Mouse (Mus musculus): ENCODE results near the gene Hspa1l. TPM values are rescaled to one million over a fixed set of nuclear protein-coding genes. Genes with fewer than 3 reads are reported as not detected.
"Not testable (repeated sequence)": the region's sequence is repeated elsewhere in the genome, so short reads cannot be mapped to it uniquely, and the experiment has no call there.

The Hspa1l gene
- polyA plus RNA-seq, 1 experiment from 2014 or later: 1.1 TPM

DNA sequence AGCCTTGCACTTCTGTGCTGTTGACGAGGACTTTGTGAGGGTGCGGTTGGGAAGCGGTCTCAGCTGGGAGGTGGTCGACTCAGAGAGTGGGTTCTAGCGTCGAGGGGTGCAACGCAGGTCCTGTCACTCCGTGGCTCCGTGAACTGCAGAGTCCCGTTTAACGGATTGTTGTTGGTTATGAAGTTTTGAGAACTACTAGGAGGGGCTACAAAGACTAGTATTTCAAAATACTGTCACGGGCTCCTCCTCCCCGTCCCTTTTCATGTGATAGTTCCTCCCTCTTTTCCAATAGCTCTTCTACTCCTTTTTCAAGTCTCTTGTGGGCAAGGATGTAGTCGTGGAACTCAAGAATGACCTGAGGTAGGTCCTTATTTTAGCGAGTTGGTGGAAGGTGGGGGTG, 9.8 kb downstream of the Hspa1l start:
- Histone ChIP-seq H3K9ac (peak overlapping the region; percentile 87), H3K4me2 (peak overlapping the region; percentile 88), H3K27ac (peak overlapping the region; percentile 97), H3K27me3 (no peaks in the 10 kb centered on the region), H3K4me1 (replicated peaks) (peaks cover 24% of the 10 kb centered on the region), H3K9me3 (no peaks in the 10 kb centered on the region), H3K36me3 (peaks cover 18% of the 10 kb centered on the region), H3K4me3 (peak overlapping the region; percentile 76)
- WGBS: 0% methylated on average over 15 of the region's 15 CpGs
- ATAC-seq (ENCODE audit: low FRiP score): no peak

DNA sequence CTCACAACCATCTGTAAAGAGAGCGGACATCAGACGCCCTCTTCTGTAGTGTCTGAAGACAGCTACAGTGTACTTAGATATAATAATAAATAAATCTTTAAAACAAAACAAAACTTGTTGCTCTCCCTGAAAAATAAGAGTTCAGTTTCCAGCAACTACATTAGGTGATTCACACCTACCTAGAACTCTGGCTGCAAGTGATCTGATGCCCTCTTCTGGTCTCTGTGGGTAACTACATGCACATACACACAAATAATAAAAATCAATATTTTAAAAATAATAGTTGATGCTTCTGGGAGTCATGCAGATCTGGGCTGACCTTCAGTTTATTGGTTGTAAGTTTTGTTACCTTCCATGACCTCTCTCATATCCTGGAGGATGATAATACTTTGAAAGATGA, 11.7 kb downstream of the Hspa1l start:
- ATAC-seq (ENCODE audit: low FRiP score): no peak
- peaks cover 22% of the 10 kb centered on the region for H3K36me3 ChIP-seq
- no peaks in the 10 kb centered on the region for H3K9me3 ChIP-seq
- no peaks in the 10 kb centered on the region for H3K27me3 ChIP-seq
- no peak overlapping the region for H3K4me3 ChIP-seq
- peaks cover 24% of the 10 kb centered on the region for H3K4me1 ChIP-seq (replicated peaks)
- H3K9ac ChIP-seq: no peak overlapping the region
- 78% methylated on average over 2 of the region's 2 CpGs for WGBS
- H3K27ac ChIP-seq: no peak overlapping the region
- H3K4me2 ChIP-seq: no peak overlapping the region

DNA sequence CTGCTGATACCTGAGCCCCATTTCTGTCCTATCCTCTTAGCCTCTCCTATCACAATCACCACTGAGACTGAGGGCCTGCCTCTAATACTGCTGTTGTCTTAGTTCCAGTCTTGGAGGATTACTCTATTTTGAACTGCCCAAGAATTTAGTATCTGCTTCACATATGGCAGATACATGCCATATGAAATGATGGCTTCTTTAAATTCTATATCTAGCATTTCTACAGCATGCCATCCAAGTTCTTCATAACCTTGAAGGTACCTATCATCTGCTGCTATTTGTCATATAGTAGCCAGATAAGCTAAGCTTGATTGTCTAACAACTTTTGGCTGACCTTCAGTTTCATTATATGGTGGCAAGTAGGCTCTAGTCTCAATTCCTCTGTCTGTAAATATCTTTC, 22.2 kb downstream of the Hspa1l start:
- ATAC-seq (ENCODE audit: low FRiP score): no peak
- Histone ChIP-seq H3K27ac (no peak overlapping the region), H3K9ac (no peak overlapping the region), H3K4me3 (no peak overlapping the region), H3K9me3 (no peaks in the 10 kb centered on the region), H3K4me1 (replicated peaks) (peaks cover 4% of the 10 kb centered on the region), H3K36me3 (peaks cover 9% of the 10 kb centered on the region; the same call in 1 of the 2 replicates), H3K27me3 (no peaks in the 10 kb centered on the region), H3K4me2 (no peak overlapping the region)

DNA sequence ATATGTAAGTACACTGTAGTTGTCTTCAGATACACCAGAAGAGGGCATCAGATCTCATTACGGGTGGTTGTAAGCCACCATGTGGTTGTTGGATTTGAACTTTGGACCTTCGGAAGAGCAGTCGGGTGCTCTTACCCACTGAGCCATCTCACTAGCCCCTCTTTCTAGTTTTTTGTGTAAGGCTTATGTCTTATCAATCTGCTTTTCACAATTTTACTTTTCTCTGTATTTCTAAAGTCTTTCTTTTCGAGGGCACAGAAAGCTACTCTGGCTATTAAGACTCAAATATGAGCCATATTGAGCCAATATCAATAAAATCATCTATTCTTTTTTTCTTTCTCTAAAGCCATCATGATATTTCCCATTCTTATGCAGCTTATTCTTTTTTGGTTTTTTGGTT, 22.7 kb downstream of the Hspa1l start:
- H3K9ac ChIP-seq; ATAC-seq (ENCODE audit: low FRiP score); H3K4me1 ChIP-seq (replicated peaks); H3K27ac ChIP-seq; H3K4me2 ChIP-seq; H3K4me3 ChIP-seq; H3K36me3 ChIP-seq; H3K9me3 ChIP-seq; H3K27me3 ChIP-seq: not testable (repeated sequence)
- WGBS: 86% methylated on average over 4 of the region's 4 CpGs

DNA sequence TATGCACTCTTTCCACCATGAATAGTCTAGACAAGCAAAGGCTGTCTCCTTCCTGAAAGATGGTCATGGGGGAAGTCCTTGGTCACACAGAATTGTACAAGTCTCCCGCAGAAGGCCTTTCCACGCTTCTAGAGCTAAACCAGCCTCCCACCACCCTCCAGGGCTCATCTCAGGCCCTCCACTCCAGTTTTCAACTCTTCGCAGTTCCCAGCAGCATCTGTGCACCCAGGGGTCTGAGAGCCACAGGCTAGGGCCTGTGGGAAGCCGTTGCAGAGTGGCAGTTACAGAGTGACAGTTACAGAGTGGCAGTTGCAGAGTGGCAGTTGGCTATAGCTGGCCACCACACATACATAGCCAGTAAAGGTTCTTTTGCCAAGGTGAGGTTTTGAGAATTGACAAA, 23.4 kb downstream of the Hspa1l start:
- H3K36me3 ChIP-seq; H3K27me3 ChIP-seq; H3K4me3 ChIP-seq; H3K9me3 ChIP-seq; ATAC-seq (ENCODE audit: low FRiP score); H3K4me2 ChIP-seq; H3K27ac ChIP-seq; H3K9ac ChIP-seq; H3K4me1 ChIP-seq (replicated peaks): not testable (repeated sequence)
- 97% methylated on average over 4 of the region's 4 CpGs for WGBS

DNA sequence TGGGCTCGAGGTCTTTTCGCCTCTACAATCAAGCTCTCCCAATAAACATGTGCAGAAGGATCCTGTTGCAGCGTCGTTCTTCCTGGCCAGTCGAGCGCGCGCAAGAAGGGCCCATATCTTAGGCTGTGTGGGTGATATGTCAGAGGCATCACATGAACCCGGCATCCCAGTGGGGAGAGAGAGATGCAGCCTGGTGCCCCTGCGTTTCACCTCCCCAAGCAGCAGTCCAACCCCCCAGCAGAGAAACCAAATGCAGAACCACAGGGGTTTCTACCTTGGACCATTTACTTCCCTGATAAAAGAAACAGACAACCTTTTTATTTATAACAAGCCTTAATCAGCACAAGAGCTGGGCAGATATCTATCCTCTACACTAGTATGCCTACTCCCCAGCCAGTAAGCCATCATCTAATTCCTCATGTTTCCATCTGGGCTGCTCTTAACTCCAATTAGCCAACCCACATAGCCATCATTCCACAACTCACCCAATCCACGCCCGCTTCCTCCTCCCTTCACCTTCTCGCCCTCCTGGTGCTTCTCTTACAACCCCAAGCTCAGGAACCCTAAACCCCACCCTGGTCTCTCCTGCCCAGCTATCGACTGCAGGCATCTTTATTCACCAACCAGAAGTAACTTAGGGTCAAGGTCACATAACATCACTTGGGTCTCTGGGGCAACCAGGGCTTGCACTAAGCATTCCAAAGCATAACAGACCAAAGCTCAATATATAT, 24.1 kb downstream of the Hspa1l start:
- Histone ChIP-seq H3K27ac (no peak overlapping the region), H3K9ac (no peak overlapping the region), H3K4me1 (replicated peaks) (peaks cover 10% of the 10 kb centered on the region)

DNA sequence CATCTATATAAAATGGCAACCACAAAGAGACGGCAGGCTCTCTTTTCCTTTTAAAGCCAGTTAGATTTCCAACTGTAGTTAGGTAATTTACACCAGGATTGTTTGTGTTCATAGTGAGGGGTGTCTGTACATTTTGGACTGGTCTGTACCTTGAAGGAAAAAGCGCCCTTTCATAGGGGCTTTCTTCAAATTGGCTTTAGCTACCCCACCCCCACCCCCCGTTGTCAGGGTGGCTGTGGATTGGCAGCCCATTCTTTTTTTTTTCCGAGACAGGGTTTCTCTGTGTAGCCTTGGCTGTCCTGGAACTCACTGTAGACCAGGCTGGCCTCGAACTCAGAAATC, 24.6 kb downstream of the Hspa1l start:
- no peak for ATAC-seq (ENCODE audit: low FRiP score)
- Histone ChIP-seq H3K4me1 (replicated peaks) (peaks cover 16% of the 10 kb centered on the region), H3K4me2 (no peak overlapping the region), H3K9me3 (no peaks in the 10 kb centered on the region), H3K27ac (no peak overlapping the region), H3K36me3 (no peaks in the 10 kb centered on the region), H3K27me3 (no peaks in the 10 kb centered on the region), H3K9ac (peak overlapping the region; percentile 0; the same call in 1 of the 2 replicates), H3K4me3 (no peak overlapping the region)
- WGBS: 82% methylated on average over 5 of the region's 5 CpGs

More for the DNA sequence above, 24.1 kb downstream of the Hspa1l start:
- H3K9me3 ChIP-seq: no peaks in the 10 kb centered on the region
- no peak overlapping the region for H3K4me2 ChIP-seq
- 86% methylated on average over 14 of the region's 14 CpGs for WGBS
- no peak for ATAC-seq (ENCODE audit: low FRiP score)
- no peaks in the 10 kb centered on the region for H3K27me3 ChIP-seq
- no peaks in the 10 kb centered on the region for H3K36me3 ChIP-seq
- no peak overlapping the region for H3K4me3 ChIP-seq

DNA sequence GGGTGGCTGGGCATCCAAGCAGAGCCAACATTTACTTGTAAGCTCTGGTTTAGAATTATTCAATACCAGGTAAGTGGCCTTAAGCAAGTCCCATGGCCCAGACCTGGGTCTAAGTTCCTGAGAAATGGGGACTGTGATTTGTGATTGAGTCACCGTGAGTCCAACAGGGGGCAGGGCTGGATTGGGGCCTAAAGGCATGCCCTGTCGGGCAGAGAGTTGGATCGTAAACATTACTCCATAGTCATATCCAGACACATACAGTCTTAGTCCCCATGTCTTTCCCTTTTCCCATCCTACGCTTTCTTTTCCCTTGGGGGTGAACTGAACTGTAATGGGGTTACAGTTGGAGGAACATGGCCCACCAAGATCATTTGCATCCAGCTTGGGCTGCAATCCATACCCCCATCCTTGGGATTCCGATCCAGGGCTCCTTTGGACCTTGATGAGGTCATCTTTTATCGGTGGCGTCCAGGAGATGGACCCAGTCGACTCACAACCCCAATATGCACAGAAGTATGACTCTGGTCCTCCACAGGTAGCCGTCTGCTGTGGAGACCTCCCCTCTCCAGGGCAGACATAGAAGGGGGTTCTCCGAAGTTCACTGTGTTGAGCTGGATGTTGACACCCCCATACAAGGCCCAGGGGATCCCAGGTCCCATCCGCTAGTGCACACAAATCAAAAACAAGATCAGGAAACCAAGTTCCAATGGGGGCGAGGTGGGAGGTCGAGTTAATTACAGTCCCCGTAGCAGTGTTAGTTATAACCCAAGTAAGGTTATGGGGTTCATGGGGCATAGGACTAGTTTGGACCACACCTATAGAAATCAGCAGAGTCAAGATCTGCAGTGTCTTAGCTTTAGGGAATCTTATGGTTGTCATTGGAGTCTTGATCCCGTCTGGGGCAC, 26.3 kb downstream of the Hspa1l start:
- ATAC-seq (ENCODE audit: low FRiP score): no peak
- Histone ChIP-seq H3K9me3 (no peaks in the 10 kb centered on the region), H3K27me3 (no peaks in the 10 kb centered on the region), H3K36me3 (no peaks in the 10 kb centered on the region), H3K4me1 (replicated peaks) (peaks cover 32% of the 10 kb centered on the region), H3K4me2 (peak overlapping the region; percentile 100; the same call in 1 of the 2 replicates), H3K9ac (peak overlapping the region; percentile 46; the same call in 1 of the 2 replicates), H3K4me3 (no peak overlapping the region), H3K27ac (no peak overlapping the region)
- WGBS: 92% methylated on average over 15 of the region's 15 CpGs

DNA sequence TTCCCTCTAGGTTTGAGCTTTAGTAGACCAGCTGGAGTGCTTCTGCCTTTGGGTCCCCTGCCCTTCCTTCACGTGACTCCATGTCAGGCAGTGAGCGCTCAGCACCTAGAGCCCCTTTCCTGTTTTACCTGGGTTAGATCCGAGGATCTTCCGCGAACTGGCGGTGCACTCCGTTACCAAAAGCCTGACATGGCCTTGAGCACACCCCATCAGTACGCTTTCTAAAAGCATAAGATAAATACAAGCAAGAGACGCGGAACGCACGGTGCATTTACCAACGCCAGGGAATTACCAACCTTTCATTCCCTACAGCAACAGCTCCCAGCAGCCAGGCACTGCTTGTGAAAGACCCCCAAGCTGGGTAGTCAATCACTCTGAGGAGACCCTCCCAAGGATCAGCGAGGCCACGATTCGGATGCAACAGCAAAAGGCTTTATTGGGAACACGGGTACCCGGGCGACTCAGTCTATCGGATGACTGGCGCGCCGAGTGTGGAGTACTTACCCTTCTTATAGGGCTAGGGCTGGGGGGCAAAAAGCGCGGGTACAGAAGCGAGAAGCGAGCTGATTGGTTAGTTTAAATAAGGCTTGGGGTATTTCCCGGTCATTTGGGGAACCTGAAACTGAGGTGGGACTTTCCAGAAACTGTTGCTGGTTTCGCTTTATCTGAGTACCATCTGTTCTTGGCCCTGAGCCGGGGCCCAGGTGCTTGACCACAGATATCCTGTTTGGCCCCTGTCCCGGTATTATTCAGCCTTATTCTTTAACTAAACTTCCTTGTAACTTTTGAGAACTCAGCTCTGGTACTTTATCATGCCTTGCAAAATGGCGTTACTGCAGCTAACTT, 27.6 kb downstream of the Hspa1l start:
- not testable (repeated sequence) for H3K27me3 ChIP-seq; H3K9me3 ChIP-seq; ATAC-seq (ENCODE audit: low FRiP score)
- H3K4me1 ChIP-seq (replicated peaks): peaks cover 32% of the 10 kb centered on the region
- WGBS: 22% methylated on average over 30 of the region's 32 CpGs
- H3K36me3 ChIP-seq: peaks cover 11% of the 10 kb centered on the region
- H3K4me3 ChIP-seq: peak overlapping the region; percentile 90
- peak overlapping the region; percentile 97 for H3K9ac ChIP-seq
- H3K4me2 ChIP-seq: peak overlapping the region; percentile 100
- peak overlapping the region; percentile 96; the same call in 1 of the 2 replicates for H3K27ac ChIP-seq

DNA sequence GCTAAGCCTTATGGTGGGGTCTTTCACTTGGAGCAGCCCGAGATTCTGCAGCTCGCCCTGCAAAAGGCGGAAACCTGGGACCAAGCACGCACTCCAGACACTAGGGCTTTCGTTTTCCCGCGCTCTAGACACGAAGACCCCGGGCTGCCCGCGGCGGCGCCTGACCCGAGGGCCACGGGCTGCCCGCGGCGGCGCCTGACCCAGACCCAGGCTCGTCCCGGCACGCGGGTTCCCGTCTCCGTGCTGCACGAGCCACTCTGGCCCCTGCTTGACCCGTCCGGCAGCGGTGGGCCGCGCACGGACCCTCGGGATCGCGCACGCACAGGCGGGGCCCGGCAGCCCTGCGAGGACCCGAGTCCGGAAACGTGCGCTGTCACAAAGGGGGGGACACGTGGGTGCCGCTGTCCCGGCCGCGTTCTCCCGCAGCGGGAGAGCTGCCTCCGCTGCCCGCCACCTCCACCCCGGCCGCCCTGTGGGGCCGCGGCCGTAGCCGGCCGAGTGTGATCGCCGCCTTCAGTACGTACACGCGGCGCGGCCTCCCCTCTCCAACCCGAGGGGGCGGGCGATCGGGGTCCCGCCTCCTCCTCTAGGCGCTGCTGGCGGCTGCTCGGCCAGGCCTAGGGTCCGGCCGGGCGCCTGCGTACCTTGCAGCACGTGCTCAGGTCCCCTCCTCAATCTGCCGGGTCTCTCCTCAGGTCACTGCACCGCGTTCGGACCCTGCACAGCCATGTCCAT, 28.4 kb downstream of the Hspa1l start, which contains the start of gene Vars:
Vars (plus strand) TSS at position 271 of the 735 bp plus-strand sequence.
- ATAC-seq (ENCODE audit: low FRiP score): peak; percentile 90
- Histone ChIP-seq H3K9ac (peak within 1 kb of the TSS; percentile 97), H3K9me3 (no peaks in the 10 kb centered on the region), H3K36me3 (peaks cover 19% of the 10 kb centered on the region), H3K27ac (peak within 1 kb of the TSS; percentile 96), H3K4me3 (peak within 1 kb of the TSS; percentile 90), H3K27me3 (no peaks in the 10 kb centered on the region), H3K4me2 (peak within 1 kb of the TSS; percentile 100), H3K4me1 (replicated peaks) (peaks cover 32% of the 10 kb centered on the region)
- under 1% methylated on average over 70 of the region's 83 CpGs for WGBS

DNA sequence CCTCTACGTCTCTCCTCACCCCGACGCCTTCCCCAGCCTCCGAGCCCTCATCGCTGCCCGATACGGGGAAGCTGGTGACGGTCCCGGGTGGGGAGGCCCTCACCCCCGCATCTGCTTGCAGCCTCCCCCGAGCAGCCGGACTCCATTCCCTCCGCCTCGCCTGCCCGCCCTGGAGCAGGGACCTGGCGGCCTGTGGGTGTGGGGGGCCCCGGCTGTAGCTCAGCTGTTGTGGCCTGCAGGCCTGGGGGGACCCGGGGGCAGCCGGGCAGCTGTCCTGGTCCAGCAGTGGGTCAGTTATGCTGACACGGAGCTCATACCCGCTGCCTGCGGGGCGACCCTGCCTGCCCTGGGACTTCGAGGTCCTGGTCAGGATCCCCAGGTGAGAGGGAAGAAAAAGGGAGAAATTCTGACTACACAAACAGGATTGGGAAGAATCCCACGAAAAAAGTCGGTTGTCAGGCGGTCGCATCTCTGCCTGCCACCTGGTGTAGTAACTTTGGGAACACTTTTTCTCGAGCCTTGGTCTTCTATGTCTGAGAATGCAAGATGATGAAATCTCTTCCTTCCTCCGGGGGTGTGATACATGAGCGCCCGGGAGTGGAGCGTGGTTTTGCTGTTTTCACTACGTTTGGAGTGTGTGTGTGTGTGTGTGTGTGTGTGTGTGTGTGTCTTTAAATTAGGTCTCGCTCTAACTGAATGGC, 29.1 kb downstream of the Hspa1l start:
- Histone ChIP-seq H3K36me3 (peaks cover 24% of the 10 kb centered on the region), H3K27me3 (no peaks in the 10 kb centered on the region), H3K4me2 (peak overlapping the region; percentile 100), H3K9ac (peak overlapping the region; percentile 97), H3K4me1 (replicated peaks) (peaks cover 32% of the 10 kb centered on the region), H3K27ac (peak overlapping the region; percentile 96), H3K9me3 (no peaks in the 10 kb centered on the region), H3K4me3 (peak overlapping the region; percentile 90)
- 1% methylated on average over 35 of the region's 35 CpGs for WGBS
- no peak; the same call in 1 of the 2 replicates for ATAC-seq (ENCODE audit: low FRiP score)

All from hindbrain, embryonic 13.5 days (tissue).